Mouse (Mus musculus) brain, adult 2 months (tissue): ENCODE measurements around the gene Tnip1.

ENCODE experiments used
- DNase-seq: peaks from one replicate; pipeline ENCODE4 v3.0.0; 2011; ENCODE audit warnings: low read depth, low spot score

The Tnip1 gene

GRCm38 (mm10) chr11:54962810-54963209 lies at the start of gene Tnip1:
TSS of gene Tnip1 (minus strand) at chr11:54962917.
- DNase-seq: no peak

GRCm38 (mm10) chr11:55011440-55011839 lies 48.7 kb upstream of the Tnip1 start:
- DNase-seq: peak; percentile 64

- no peak for DNase-seq
Observed at GRCm38 (mm10) chr11:55008230-55008629, 45.5 kb upstream of the Tnip1 start.

- no peak for DNase-seq
Observed at GRCm38 (mm10) chr11:55005684-55006083, 43.0 kb upstream of the Tnip1 start.

- no peak for DNase-seq
Observed at GRCm38 (mm10) chr11:55004970-55005502, 42.3 kb upstream of the Tnip1 start.

GRCm38 (mm10) chr11:54998708-54999107 lies 36.0 kb upstream of the Tnip1 start:
- DNase-seq: no peak

- DNase-seq: peak; percentile 78
Observed at GRCm38 (mm10) chr11:54998284-54998683, 35.6 kb upstream of the Tnip1 start.

GRCm38 (mm10) chr11:54996176-54996575 lies 33.5 kb upstream of the Tnip1 start:
- peak; percentile 34 for DNase-seq

- DNase-seq: no peak
Observed at GRCm38 (mm10) chr11:54989920-54990319, 27.2 kb upstream of the Tnip1 start.

GRCm38 (mm10) chr11:54988754-54989349 lies 26.1 kb upstream of the Tnip1 start:
- DNase-seq: no peak

GRCm38 (mm10) chr11:54987974-54988373 lies 25.3 kb upstream of the Tnip1 start:
- DNase-seq: peak; percentile 41

- DNase-seq: no peak
Observed at GRCm38 (mm10) chr11:54985086-54985485, 22.4 kb upstream of the Tnip1 start.

- no peak for DNase-seq
Observed at GRCm38 (mm10) chr11:54984581-54984980, 21.9 kb upstream of the Tnip1 start.

- DNase-seq: peak; percentile 93
Observed at GRCm38 (mm10) chr11:54984085-54984484, 21.4 kb upstream of the Tnip1 start.

- DNase-seq: no peak
Observed at GRCm38 (mm10) chr11:54982520-54982919, 19.8 kb upstream of the Tnip1 start.

GRCm38 (mm10) chr11:54981630-54982029 lies 18.9 kb upstream of the Tnip1 start:
- no peak for DNase-seq

- DNase-seq: no peak
Observed at GRCm38 (mm10) chr11:54977385-54977937, 14.7 kb upstream of the Tnip1 start.

- no peak for DNase-seq
Observed at GRCm38 (mm10) chr11:54976351-54976750, 13.6 kb upstream of the Tnip1 start.

GRCm38 (mm10) chr11:54975756-54976155 lies 13.0 kb upstream of the Tnip1 start:
- no peak for DNase-seq

- DNase-seq: no peak
Observed at GRCm38 (mm10) chr11:54975340-54975739, 12.6 kb upstream of the Tnip1 start.

GRCm38 (mm10) chr11:54974639-54975038 lies 11.9 kb upstream of the Tnip1 start:
- no peak for DNase-seq

- peak; percentile 39 for DNase-seq
Observed at GRCm38 (mm10) chr11:54973481-54974212, 10.9 kb upstream of the Tnip1 start.

GRCm38 (mm10) chr11:54972789-54973188 lies 10.1 kb upstream of the Tnip1 start:
- no peak for DNase-seq
